Mouse (Mus musculus) stomach, postnatal 0 days (tissue): ENCODE data around the gene Uvssa. TPM values are rescaled to one million over a fixed set of nuclear protein-coding genes. Genes with fewer than 3 reads are reported as not detected.

Source experiments
- ATAC-seq: fragments of 200-750 bp; cut with Nextera tagmentation; 2 replicates; pipeline ENCODE4 v1.8.0; 2017; ENCODE audit not compliant: low FRiP score, low TSS enrichment
- DNase-seq: peaks from one replicate; pipeline ENCODE4 v3.0.0-alpha.2; 2016; ENCODE audit warnings: low spot score
- H3K27ac ChIP-seq: fragments of 300-500 bp; sonication (generic); replicated peaks from 2 replicates; pipeline ENCODE4 v1.5.1; 2014; ENCODE audit warnings: mild to moderate bottlenecking, control low read depth
- H3K27me3 ChIP-seq: fragments of 300-500 bp; sonication (generic); 2 replicates; pipeline ENCODE4 v1.6.1; 2014; ENCODE audit warnings: low read length; ENCODE audit not compliant: control insufficient read depth, insufficient read depth
- H3K36me3 ChIP-seq: fragments of 300-500 bp; sonication (generic); 2 replicates; pipeline ENCODE4 v1.6.1; 2014; ENCODE audit warnings: low read length, mixed read lengths; ENCODE audit not compliant: control insufficient read depth, insufficient read depth
- H3K4me1 ChIP-seq: fragments of 300-500 bp; sonication (generic); replicated peaks from 2 replicates; pipeline ENCODE4 v1.6.1; 2014; ENCODE audit warnings: antibody characterized with exemption; ENCODE audit not compliant: control insufficient read depth, insufficient read depth
- H3K4me2 ChIP-seq: fragments of 300-500 bp; sonication (generic); replicated peaks from 2 replicates; pipeline ENCODE4 v1.6.1; 2014; ENCODE audit warnings: low read depth, mild to moderate bottlenecking, control low read depth, moderate library complexity
- H3K4me3 ChIP-seq: fragments of 300-500 bp; sonication (generic); 2 replicates; pipeline ENCODE4 v1.5.1; 2014; ENCODE audit warnings: low read depth, low read length, control low read depth
- H3K9ac ChIP-seq: fragments of 300-500 bp; sonication (generic); 2 replicates; pipeline ENCODE4 v1.6.1; 2014; ENCODE audit warnings: mild to moderate bottlenecking, low read length, control low read depth, mixed read lengths
- H3K9me3 ChIP-seq: fragments of 300-500 bp; sonication (generic); 2 replicates; pipeline ENCODE4 v1.6.1; 2016; ENCODE audit warnings: low read length; ENCODE audit not compliant: control insufficient read depth
- CTCF ChIP-seq: IDR thresholded peaks from 2 replicates; pipeline ENCODE4 v1.5.1; 2016; ENCODE audit warnings: antibody characterized with exemption, low read depth, mild to moderate bottlenecking, moderate library complexity
- EP300 ChIP-seq: optimal IDR thresholded peaks from 2 replicates; pipeline ENCODE3; 2016; ENCODE audit warnings: antibody characterized with exemption
- WGBS: fragments of 180-500 bp; shearing (Covaris S2); extraction: QIAGEN DNeasy Blood & Tissue Kit; methylation state at CpG from one replicate; pipeline ENCODE4 v1.1.7; 2014; 5-methylcytosine and 5-hydroxymethylcytosine counted together
- polyA plus RNA-seq: library from polyadenylated mRNA; unstranded; fragments of >200 nt; fragmentation: Nextera tagmentation; extraction: Ambion mirVana; gene quantifications from 2 replicates; pipeline ENCODE4 v1.2.1, GENCODE M21; 2015

The Uvssa gene
- polyA plus RNA-seq, 1 experiment from 2014 or later, result 4.5 TPM

DNA sequence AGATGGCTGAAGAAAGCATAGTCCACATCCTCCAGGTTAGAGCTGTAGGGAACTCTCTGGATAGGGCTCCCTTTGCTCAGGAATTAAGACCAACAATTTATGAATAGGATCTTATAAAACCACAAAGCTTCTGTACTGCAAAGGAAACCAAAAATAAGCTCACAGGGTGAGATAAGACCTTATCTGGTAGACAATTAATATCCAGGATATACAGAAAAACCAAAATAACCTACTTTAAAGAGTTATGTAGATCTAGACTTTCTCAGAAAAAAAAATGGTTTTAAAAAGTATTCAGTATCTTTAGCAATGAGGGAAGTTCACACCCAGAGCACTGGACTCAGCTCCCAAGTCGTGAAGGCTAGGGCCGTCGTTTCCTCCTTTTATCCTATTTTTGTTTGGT, 42.0 kb downstream of the Uvssa start:
- Histone ChIP-seq H3K36me3 (peaks cover 3% of the 10 kb centered on the region; the same call in 1 of the 2 replicates), H3K9ac (no peak overlapping the region), H3K4me1 (no peaks in the 10 kb centered on the region), H3K4me2 (no peak overlapping the region), H3K27me3 (no peaks in the 10 kb centered on the region), H3K9me3 (no peaks in the 10 kb centered on the region), H3K4me3 (no peak overlapping the region), H3K27ac (no peak overlapping the region)
- WGBS, result 58% methylated on average over 3 of the region's 3 CpGs
- ATAC-seq, result no peak
- no peak for DNase-seq
- TF ChIP-seq CTCF (no peak), EP300 (no peak)

DNA sequence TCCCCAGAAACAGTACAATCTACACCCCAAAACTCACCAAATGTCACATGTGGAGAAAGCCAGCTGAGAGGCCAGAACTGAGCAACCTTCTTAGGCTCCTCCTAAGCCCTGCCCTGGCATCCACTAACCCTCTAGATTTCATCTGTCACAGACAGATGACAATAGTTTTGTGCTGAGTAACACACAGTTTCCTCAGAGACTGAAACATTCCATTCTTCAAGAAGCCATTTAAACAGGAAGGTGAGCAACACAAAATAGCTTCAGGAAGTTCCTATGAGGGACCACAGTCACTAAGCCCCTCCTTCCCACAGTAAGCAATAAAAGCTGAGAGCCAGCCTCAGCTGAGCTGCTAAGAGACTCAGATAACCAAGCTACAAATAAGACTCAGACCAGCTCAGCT, 49.1 kb downstream of the Uvssa start:
- Histone ChIP-seq H3K27me3 (peaks cover 18% of the 10 kb centered on the region; the same call in 1 of the 2 replicates), H3K27ac (no peak overlapping the region), H3K4me2 (no peak overlapping the region), H3K36me3 (no peaks in the 10 kb centered on the region), H3K4me1 (no peaks in the 10 kb centered on the region), H3K4me3 (no peak overlapping the region), H3K9ac (no peak overlapping the region), H3K9me3 (no peaks in the 10 kb centered on the region)
- no peak for DNase-seq
- no peak for ATAC-seq
- TF ChIP-seq EP300 (no peak), CTCF (no peak)

DNA sequence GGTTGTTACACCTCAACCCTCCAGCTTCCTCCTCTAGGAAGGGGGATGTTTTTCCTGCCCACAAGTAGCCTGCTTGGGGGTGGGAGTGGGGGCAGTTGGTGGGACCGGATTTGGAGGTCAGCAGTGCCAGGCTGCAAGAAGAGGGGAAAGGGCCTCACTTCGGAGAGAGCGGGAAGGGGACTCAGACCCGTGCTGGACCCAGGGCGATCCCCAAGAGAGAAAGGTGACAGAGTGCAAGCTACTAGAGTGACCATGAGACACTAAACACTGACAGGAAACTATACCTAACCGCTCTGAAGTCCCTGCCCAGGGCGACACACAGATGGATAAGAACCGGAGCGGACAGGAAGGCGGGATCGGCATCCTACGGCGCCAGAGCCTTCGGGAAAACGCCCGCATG, 51.8 kb downstream of the Uvssa start:
- Histone ChIP-seq H3K27me3 (peaks cover 42% of the 10 kb centered on the region), H3K4me3 (no peak overlapping the region), H3K36me3 (no peaks in the 10 kb centered on the region), H3K4me1 (no peaks in the 10 kb centered on the region), H3K9me3 (no peaks in the 10 kb centered on the region), H3K4me2 (no peak overlapping the region), H3K9ac (no peak overlapping the region), H3K27ac (no peak overlapping the region)
- TF ChIP-seq EP300 (no peak), CTCF (no peak)
- ATAC-seq, result no peak
- 3% methylated on average over 16 of the region's 16 CpGs for WGBS
- no peak for DNase-seq

DNA sequence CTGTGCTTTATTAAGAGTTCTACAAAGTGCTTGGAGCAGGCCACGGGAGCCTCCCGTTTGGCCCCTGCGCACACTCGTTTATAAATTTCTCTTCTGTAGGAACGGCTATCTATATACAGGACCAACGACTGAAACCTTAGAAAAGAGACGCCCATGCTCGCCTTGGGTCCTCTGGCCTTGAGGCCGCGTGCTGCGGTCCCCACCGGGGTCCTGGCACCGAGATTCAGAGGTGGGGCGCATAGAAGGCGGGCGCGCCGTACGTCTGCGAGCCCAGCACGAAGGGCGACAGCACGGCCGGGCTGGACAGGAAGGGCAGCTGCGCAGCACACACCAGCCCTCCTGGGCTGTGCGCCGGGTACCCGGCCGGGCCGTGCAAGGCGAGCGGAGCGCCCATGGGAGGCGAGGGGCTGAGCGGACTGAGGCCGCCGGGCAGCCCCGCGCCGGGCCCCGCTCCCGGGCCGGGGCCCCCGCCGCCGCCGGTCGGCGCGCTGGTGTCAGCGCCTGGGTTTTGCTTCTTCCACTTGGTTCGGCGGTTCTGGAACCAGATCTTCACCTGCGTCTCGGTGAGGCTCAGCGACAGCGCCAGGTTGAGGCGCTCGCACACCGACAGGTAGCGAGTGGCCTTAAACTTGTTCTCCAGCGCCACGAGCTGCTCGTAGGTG, 52.3 kb downstream of the Uvssa start:
- 1% methylated on average over 64 of the region's 64 CpGs for WGBS
- Histone ChIP-seq H3K4me1 (no peaks in the 10 kb centered on the region), H3K36me3 (no peaks in the 10 kb centered on the region), H3K4me3 (peak overlapping the region; percentile 22), H3K4me2 (peak overlapping the region; percentile 41), H3K9me3 (no peaks in the 10 kb centered on the region), H3K9ac (no peak overlapping the region), H3K27ac (no peak overlapping the region), H3K27me3 (peaks cover 46% of the 10 kb centered on the region)
- ATAC-seq, result no peak
- DNase-seq, result no peak
- TF ChIP-seq EP300 (no peak), CTCF (no peak)

DNA sequence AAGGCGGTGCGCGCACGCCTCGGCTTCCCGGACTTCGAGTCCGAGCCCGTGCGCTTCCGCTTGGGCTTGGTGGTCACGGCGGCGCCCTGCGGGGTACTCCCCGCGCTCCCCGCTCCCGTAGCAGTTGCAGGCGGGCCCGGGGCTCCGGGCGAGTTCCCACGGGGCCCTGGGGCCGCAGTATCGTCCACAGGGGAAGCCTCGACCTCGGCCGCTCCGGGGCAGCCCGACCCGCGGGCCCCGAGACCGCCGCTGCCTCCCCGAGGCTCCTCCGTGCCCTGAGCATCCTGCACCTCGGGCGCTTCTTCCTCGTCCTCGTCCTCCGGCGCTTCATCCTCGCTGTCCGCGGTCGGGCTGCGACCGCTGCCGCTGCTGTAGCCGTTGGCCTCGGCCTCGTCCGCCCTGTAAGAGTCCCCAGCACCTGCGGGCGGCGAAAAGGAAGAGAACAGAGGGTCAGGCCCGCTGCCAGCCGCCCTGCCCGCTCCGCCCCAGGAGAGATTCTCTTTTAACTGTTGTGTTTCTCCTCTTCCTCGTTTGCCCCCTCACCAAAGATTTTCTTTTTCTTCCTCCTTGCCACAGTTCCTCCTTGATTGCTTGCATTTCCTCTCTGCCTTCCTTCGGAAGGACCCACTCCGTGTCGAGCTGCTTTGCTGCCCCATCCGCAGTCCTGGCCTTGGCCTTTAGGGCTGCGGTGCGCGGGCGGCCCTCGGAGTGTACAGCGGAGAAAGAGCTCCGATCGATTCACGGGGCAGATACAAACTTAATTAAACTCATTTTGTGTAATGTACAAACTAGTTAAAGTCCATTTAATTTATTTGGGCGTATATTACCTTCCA, 53.0 kb downstream of the Uvssa start:
- H3K9ac ChIP-seq, result no peak overlapping the region
- no peak for ATAC-seq
- peaks cover 46% of the 10 kb centered on the region for H3K27me3 ChIP-seq
- WGBS, result 1% methylated on average over 73 of the region's 77 CpGs
- no peaks in the 10 kb centered on the region for H3K36me3 ChIP-seq
- no peaks in the 10 kb centered on the region for H3K4me1 ChIP-seq
- H3K9me3 ChIP-seq, result no peaks in the 10 kb centered on the region
- peak overlapping the region; percentile 41 for H3K4me2 ChIP-seq
- H3K27ac ChIP-seq, result no peak overlapping the region
- DNase-seq, result no peak
- TF ChIP-seq CTCF (no peak), EP300 (no peak)
- H3K4me3 ChIP-seq, result peak overlapping the region; percentile 22
